Mouse (Mus musculus): ENCODE measurements around the gene Mcm10. TPM values are rescaled to one million over a fixed set of nuclear protein-coding genes. Genes with fewer than 3 reads are reported as not detected.
A peak's percentile ranks its signal among the peaks of the same experiment; 100 is the strongest.

Mcm10 gene
- polyA plus RNA-seq, 1 experiment from 2014 or later: 30.0 TPM

DNA sequence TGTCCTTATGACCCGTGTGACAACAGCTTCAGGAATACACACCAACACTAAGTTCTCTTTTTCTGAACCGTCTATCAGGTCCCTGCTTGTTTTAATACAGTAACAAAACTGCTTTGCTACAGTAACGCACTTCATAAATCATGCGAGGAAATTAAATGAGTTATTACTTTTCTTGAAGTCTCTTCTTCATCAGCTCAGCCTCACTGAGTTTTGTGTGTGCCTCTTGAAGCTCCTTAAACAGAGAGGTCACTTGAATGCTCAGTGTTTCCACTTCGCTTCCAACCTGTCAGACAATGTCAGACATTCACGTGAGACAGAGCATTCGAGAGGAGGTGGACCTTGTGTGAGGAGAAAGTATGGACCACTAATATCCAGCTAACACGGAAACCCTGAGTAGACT is 22.2 kb upstream of the Mcm10 start:
- no peak overlapping the region for H3K9ac ChIP-seq (ENCODE audit: low read depth, low read length)
- H3K27ac ChIP-seq (ENCODE audit: low read length): no peak overlapping the region
- H3K4me2 ChIP-seq (ENCODE audit: low read depth, low read length): no peak overlapping the region
- H3K27me3 ChIP-seq (replicated peaks; ENCODE audit: control insufficient read depth, insufficient read depth, low read length): no peaks in the 10 kb centered on the region
- no peaks in the 10 kb centered on the region for H3K36me3 ChIP-seq (ENCODE audit: control insufficient read depth, insufficient read depth, low read length)
- H3K9me3 ChIP-seq (ENCODE audit: control insufficient read depth, low read length): no peaks in the 10 kb centered on the region
- no peak overlapping the region for H3K4me3 ChIP-seq (ENCODE audit: low read length)
- peaks cover 4% of the 10 kb centered on the region; the same call in 1 of the 2 replicates for H3K4me1 ChIP-seq (ENCODE audit: control insufficient read depth, insufficient read depth, low read length)
- 82% methylated on average over 8 of the region's 8 CpGs for WGBS
- no peak for ATAC-seq

DNA sequence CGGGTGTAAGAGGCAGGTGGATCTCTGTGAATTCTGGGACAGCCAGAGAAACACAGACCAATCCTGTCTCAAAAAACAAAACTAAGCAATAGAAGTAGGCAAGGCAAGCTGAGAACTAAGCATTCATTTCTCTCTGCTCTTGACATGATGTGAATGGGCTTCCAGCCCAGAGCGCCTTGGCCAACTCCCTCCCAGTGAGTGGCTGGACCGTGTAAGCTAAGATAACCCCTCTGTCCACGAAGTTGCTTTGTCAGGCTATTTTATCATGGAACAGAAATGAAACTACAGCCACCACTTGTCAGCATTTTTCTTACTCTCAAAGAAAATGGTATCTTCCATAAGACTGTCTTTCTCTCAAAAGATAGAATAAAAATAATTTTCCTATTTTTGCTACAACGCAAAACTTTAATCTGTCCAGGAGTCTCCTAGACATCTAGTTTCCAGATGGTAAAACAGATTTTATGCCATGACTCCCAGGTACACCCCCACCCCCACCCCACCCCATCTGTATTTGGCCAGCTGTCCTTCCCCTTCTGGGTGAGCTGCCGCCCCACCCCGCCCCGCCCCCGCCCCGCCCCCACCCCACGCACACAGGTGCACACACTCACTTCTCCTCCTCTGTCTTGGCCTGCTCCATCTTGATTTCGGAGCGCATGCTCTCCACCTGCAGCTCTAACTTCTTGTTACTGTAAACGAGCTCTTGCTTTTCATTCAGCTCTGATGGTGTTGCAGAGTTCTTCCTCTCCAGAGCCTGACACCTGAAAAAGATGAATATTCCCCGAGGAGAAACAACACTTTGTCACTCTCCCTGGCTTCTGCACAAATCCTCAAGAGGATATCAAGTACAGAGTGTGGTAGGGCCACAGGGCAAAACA is 21.2 kb upstream of the Mcm10 start:
- WGBS: 68% methylated on average over 10 of the region's 15 CpGs
- Histone ChIP-seq H3K4me2 (ENCODE audit: low read depth, low read length) (no peak overlapping the region), H3K4me3 (ENCODE audit: low read length) (no peak overlapping the region), H3K4me1 (ENCODE audit: control insufficient read depth, insufficient read depth, low read length) (peaks cover 3% of the 10 kb centered on the region; the same call in 1 of the 2 replicates), H3K9ac (ENCODE audit: low read depth, low read length) (no peak overlapping the region), H3K27me3 (replicated peaks; ENCODE audit: control insufficient read depth, insufficient read depth, low read length) (no peaks in the 10 kb centered on the region), H3K36me3 (ENCODE audit: control insufficient read depth, insufficient read depth, low read length) (no peaks in the 10 kb centered on the region), H3K27ac (ENCODE audit: low read length) (no peak overlapping the region), H3K9me3 (ENCODE audit: control insufficient read depth, low read length) (no peaks in the 10 kb centered on the region)
- no peak for ATAC-seq

DNA sequence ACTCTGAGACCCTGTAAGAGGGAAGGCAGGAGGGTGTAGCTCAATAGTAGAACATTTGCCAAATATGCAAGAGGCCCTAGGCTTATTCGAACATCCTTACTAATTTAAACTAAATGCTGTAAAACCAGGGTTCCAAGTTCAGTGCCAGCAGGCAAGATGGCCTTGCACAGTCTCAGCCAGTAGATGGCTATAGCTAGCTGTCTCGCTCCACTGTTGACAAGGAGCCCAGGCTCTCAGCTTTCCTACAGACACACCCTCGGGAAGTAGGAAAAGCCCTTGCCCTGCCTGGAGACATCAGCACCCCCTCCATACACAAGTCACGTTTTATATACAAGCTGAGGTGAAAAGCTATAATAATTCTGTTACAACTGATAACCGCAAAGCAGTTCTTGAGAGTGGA is 20.1 kb upstream of the Mcm10 start:
- peaks cover 3% of the 10 kb centered on the region; the same call in 1 of the 2 replicates for H3K4me1 ChIP-seq (ENCODE audit: control insufficient read depth, insufficient read depth, low read length)
- H3K27me3 ChIP-seq (replicated peaks; ENCODE audit: control insufficient read depth, insufficient read depth, low read length): no peaks in the 10 kb centered on the region
- H3K9ac ChIP-seq (ENCODE audit: low read depth, low read length): no peak overlapping the region
- H3K4me3 ChIP-seq (ENCODE audit: low read length): no peak overlapping the region
- H3K9me3 ChIP-seq (ENCODE audit: control insufficient read depth, low read length): no peaks in the 10 kb centered on the region
- H3K27ac ChIP-seq (ENCODE audit: low read length): no peak overlapping the region
- no peak overlapping the region for H3K4me2 ChIP-seq (ENCODE audit: low read depth, low read length)
- ATAC-seq: peak; percentile 78
- WGBS: 49% methylated on average over 5 of the region's 5 CpGs
- no peaks in the 10 kb centered on the region for H3K36me3 ChIP-seq (ENCODE audit: control insufficient read depth, insufficient read depth, low read length)

DNA sequence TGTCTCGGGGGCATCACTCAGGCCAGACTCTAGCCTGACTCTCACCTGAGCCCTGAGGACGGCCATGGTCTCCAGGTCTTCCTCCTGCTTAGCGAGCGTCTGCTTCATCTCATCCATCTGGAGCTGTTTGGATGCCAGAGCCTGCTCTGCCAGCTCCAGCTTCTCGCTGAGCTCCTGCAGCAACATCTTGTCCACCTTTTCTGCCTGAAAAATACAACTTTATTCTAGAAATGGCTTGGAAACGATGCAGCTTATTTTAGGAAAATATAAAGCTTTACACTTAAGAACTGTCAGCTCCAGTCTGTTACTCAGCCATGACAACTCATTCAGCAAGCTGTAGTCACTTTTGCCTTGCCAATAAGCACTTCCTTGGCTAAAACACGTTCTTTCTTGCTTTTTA is 18.6 kb upstream of the Mcm10 start:
- Histone ChIP-seq H3K4me1 (ENCODE audit: control insufficient read depth, insufficient read depth, low read length) (peaks cover 3% of the 10 kb centered on the region; the same call in 1 of the 2 replicates), H3K27me3 (replicated peaks; ENCODE audit: control insufficient read depth, insufficient read depth, low read length) (no peaks in the 10 kb centered on the region), H3K4me2 (ENCODE audit: low read depth, low read length) (no peak overlapping the region), H3K27ac (ENCODE audit: low read length) (no peak overlapping the region), H3K36me3 (ENCODE audit: control insufficient read depth, insufficient read depth, low read length) (no peaks in the 10 kb centered on the region), H3K4me3 (ENCODE audit: low read length) (no peak overlapping the region), H3K9ac (ENCODE audit: low read depth, low read length) (no peak overlapping the region), H3K9me3 (ENCODE audit: control insufficient read depth, low read length) (no peaks in the 10 kb centered on the region)
- ATAC-seq: no peak
- 77% methylated on average over 7 of the region's 7 CpGs for WGBS

DNA sequence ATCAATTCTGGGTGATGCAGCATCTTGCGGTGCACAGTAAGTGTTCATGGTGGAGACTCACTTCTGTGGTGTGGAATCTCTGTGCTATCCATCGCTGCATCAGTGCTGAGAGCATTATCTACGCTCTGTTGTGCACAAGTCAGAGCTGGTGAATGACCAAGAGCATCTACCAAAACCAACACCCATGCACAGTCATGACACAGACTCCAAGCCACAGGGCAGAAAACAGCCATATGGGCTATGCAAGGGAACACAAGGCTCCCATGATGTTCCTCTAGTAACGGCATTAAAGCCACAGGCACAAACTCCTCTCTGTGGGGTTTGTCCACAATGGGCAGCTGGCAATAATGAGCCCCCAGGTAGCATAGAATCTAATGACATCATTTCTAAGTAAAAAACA is 17.2 kb upstream of the Mcm10 start:
- no peak for ATAC-seq
- H3K9me3 ChIP-seq (ENCODE audit: control insufficient read depth, low read length): no peaks in the 10 kb centered on the region
- H3K4me1 ChIP-seq (ENCODE audit: control insufficient read depth, insufficient read depth, low read length): peaks cover 3% of the 10 kb centered on the region; the same call in 1 of the 2 replicates
- no peak overlapping the region for H3K4me3 ChIP-seq (ENCODE audit: low read length)
- H3K4me2 ChIP-seq (ENCODE audit: low read depth, low read length): no peak overlapping the region
- H3K27me3 ChIP-seq (replicated peaks; ENCODE audit: control insufficient read depth, insufficient read depth, low read length): no peaks in the 10 kb centered on the region
- H3K27ac ChIP-seq (ENCODE audit: low read length): no peak overlapping the region
- WGBS: 96% methylated on average over 4 of the region's 4 CpGs
- no peak overlapping the region for H3K9ac ChIP-seq (ENCODE audit: low read depth, low read length)
- no peaks in the 10 kb centered on the region for H3K36me3 ChIP-seq (ENCODE audit: control insufficient read depth, insufficient read depth, low read length)

DNA sequence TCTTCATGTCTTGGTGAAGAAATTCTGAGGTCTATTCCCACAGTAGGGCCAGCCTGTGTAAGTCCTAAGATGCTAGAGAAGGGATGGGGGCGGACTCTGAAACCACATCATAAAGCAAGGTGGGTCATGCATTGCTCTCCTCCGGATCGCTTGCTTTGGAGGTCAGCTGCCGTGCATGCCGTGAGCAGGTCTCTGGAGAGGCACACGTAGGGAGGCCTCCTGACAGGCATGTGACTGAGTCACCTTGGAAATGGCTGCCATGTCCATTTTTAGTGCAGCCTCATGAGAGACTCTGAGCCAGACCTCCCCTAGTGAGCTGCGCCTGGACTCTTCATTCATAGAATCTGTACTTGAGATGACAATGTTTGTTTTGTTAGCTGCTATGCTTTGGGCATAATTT is 15.5 kb upstream of the Mcm10 start:
- Histone ChIP-seq H3K36me3 (ENCODE audit: control insufficient read depth, insufficient read depth, low read length) (no peaks in the 10 kb centered on the region), H3K27me3 (replicated peaks; ENCODE audit: control insufficient read depth, insufficient read depth, low read length) (no peaks in the 10 kb centered on the region), H3K4me1 (ENCODE audit: control insufficient read depth, insufficient read depth, low read length) (peaks cover 3% of the 10 kb centered on the region; the same call in 1 of the 2 replicates), H3K4me3 (ENCODE audit: low read length) (no peak overlapping the region), H3K9me3 (ENCODE audit: control insufficient read depth, low read length) (no peaks in the 10 kb centered on the region), H3K27ac (ENCODE audit: low read length) (no peak overlapping the region), H3K4me2 (ENCODE audit: low read depth, low read length) (no peak overlapping the region), H3K9ac (ENCODE audit: low read depth, low read length) (no peak overlapping the region)
- peak; percentile 64; the same call in 1 of the 2 replicates for ATAC-seq
- 79% methylated on average over 7 of the region's 7 CpGs for WGBS

DNA sequence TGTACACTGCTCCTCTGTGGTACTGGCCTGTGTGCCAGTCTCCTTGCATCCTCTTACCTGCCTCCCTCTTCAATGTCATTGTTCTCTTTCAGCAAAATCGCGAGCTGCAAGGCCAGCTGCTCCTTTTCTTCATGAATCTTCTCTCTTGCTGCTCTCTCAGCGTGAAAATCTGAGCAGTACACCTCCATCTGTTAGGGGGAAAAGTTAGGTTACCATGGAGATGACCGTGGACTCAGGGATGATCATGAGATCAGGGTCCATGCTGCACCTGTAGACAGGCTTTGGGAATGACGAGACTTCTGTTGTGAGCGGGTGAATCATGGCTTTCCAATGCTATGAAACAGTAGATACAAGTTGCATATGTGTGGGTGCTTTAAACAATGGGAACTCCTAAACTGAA is 14.5 kb upstream of the Mcm10 start:
- H3K9ac ChIP-seq (ENCODE audit: low read depth, low read length): no peak overlapping the region
- H3K27me3 ChIP-seq (replicated peaks; ENCODE audit: control insufficient read depth, insufficient read depth, low read length): no peaks in the 10 kb centered on the region
- no peaks in the 10 kb centered on the region for H3K9me3 ChIP-seq (ENCODE audit: control insufficient read depth, low read length)
- 70% methylated on average over 6 of the region's 6 CpGs for WGBS
- no peaks in the 10 kb centered on the region for H3K36me3 ChIP-seq (ENCODE audit: control insufficient read depth, insufficient read depth, low read length)
- H3K4me1 ChIP-seq (ENCODE audit: control insufficient read depth, insufficient read depth, low read length): no peaks in the 10 kb centered on the region
- H3K27ac ChIP-seq (ENCODE audit: low read length): no peak overlapping the region
- H3K4me3 ChIP-seq (ENCODE audit: low read length): no peak overlapping the region
- no peak for ATAC-seq
- H3K4me2 ChIP-seq (ENCODE audit: low read depth, low read length): no peak overlapping the region

DNA sequence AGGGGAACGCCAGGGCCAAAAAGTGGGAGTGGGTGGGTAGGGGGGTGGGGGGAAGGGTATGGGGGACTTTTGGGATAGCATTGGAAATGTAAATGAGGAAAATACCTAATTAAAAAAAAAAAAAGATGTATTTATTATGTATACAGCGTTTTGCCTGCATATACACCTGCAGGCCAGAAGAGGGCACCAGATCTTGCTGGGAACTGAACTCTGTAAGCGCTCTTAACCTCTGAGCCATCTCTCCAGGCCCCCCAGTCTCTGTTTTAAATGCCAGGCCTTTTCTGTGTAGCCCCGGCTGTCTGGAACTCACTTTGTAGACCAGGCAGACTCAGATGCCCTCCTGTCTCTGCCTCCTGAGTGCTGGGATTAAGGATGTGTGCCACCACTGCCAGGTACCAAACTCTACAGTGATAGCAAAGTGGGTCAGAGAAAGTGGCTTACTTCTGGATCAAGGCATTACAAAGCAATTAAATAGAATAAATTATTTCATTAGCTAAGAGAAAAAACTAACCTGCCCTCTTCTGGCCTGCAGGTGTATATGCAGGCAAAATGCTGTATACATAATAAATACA is 12.7 kb upstream of the Mcm10 start:
- H3K36me3 ChIP-seq (ENCODE audit: control insufficient read depth, insufficient read depth, low read length): no peaks in the 10 kb centered on the region
- no peaks in the 10 kb centered on the region for H3K4me1 ChIP-seq (ENCODE audit: control insufficient read depth, insufficient read depth, low read length)
- 53% methylated on average over 3 of the region's 4 CpGs for WGBS
- H3K27ac ChIP-seq (ENCODE audit: low read length): no peak overlapping the region
- no peak for ATAC-seq
- H3K4me3 ChIP-seq (ENCODE audit: low read length): no peak overlapping the region
- no peaks in the 10 kb centered on the region for H3K9me3 ChIP-seq (ENCODE audit: control insufficient read depth, low read length)
- H3K9ac ChIP-seq (ENCODE audit: low read depth, low read length): no peak overlapping the region
- H3K27me3 ChIP-seq (replicated peaks; ENCODE audit: control insufficient read depth, insufficient read depth, low read length): no peaks in the 10 kb centered on the region
- no peak overlapping the region for H3K4me2 ChIP-seq (ENCODE audit: low read depth, low read length)

DNA sequence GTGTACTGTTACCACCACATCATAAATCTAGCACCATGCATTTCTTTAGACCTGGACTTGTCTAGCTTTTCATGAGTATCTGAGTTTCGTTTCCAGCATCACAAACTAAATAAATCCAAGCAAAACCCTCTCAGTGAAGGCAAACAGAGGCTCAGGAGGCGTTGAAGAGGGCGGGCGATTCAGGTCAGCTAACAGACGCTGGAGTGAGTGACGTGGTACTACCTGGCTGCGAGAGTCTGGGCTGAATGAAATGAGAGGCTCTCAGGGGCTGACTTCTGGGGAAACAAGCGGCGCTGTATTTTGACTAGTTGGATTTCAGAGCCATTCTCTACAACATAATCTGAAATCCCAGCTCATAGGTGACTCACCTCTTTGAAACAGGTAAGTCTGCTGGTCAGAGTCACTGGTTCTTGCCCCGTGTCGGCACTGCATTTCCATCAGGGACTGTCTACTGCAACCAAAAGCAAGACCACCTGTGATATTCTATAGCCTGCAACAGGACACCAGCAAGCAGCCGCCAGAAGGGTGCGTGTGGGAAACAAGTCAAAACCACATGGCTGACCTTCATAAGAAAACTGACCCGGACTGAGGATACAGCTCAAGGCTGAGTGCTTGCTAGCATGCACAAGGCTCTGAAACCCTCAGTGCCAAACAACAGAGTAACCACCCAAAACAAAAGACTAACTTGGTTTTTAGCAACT is 11.3 kb upstream of the Mcm10 start:
- no peaks in the 10 kb centered on the region for H3K27me3 ChIP-seq (replicated peaks; ENCODE audit: control insufficient read depth, insufficient read depth, low read length)
- H3K27ac ChIP-seq (ENCODE audit: low read length): no peak overlapping the region
- H3K4me2 ChIP-seq (ENCODE audit: low read depth, low read length): no peak overlapping the region
- no peaks in the 10 kb centered on the region for H3K36me3 ChIP-seq (ENCODE audit: control insufficient read depth, insufficient read depth, low read length)
- ATAC-seq: no peak
- no peaks in the 10 kb centered on the region for H3K4me1 ChIP-seq (ENCODE audit: control insufficient read depth, insufficient read depth, low read length)
- 70% methylated on average over 14 of the region's 14 CpGs for WGBS
- H3K9me3 ChIP-seq (ENCODE audit: control insufficient read depth, low read length): no peaks in the 10 kb centered on the region
- no peak overlapping the region for H3K4me3 ChIP-seq (ENCODE audit: low read length)
- H3K9ac ChIP-seq (ENCODE audit: low read depth, low read length): no peak overlapping the region
